Comparison of ENCODE assay signal across 8 mouse cellular contexts in genomic region chr2:127729671-127730070, GRCm38 (mm10). TPM values are rescaled to one million over a fixed set of nuclear protein-coding genes. Genes with fewer than 3 reads are reported as not detected.
DNase-seq lines count a peak whose midpoint lies in the region; ATAC-seq lines count a peak whose summit lies in the region.

Gene Mall (minus strand): TSS chr2:127729932.

- peak within 1 kb of the TSS; percentile 19; the same call in 1 of the 2 replicates for H3K4me3 ChIP-seq in kidney, embryonic 14.5 days (ENCODE audit: low read length)
- no peak within 1 kb of the TSS for H3K4me3 ChIP-seq in forebrain, embryonic 14.5 days (ENCODE audit: low read depth, low read length)
- peak within 1 kb of the TSS; percentile 45 for H3K4me3 ChIP-seq in intestine, embryonic 16.5 days (ENCODE audit: low read length)
- H3K4me3 ChIP-seq in midbrain, embryonic 13.5 days (replicated peaks), result peak within 1 kb of the TSS; percentile 9; the same call in 1 of the 2 replicates

- peak within 1 kb of the TSS; percentile 38 for H3K4me2 ChIP-seq in kidney, embryonic 14.5 days (replicated peaks; ENCODE audit: low read depth, low read length)
- peak within 1 kb of the TSS; percentile 23; the same call in 1 of the 2 replicates for H3K4me2 ChIP-seq in forebrain, embryonic 14.5 days (ENCODE audit: low read length)
- peak within 1 kb of the TSS; percentile 46 for H3K4me2 ChIP-seq in intestine, embryonic 16.5 days (ENCODE audit: low read depth, low read length)
- H3K4me2 ChIP-seq in midbrain, embryonic 13.5 days (replicated peaks), result peak within 1 kb of the TSS; percentile 36

- H3K9ac ChIP-seq in kidney, embryonic 14.5 days (ENCODE audit: low read depth, low read length), result peak within 1 kb of the TSS; percentile 44
- no peak within 1 kb of the TSS for H3K9ac ChIP-seq in forebrain, embryonic 14.5 days (ENCODE audit: low read length)
- H3K9ac ChIP-seq in intestine, embryonic 16.5 days (ENCODE audit: low read depth, low read length), result peak within 1 kb of the TSS; percentile 63
- H3K9ac ChIP-seq in midbrain, embryonic 13.5 days (replicated peaks), result no peak within 1 kb of the TSS

- peak within 1 kb of the TSS; percentile 19; the same call in 1 of the 2 replicates for H3K27ac ChIP-seq in kidney, embryonic 14.5 days (ENCODE audit: low read depth, low read length)
- no peak within 1 kb of the TSS for H3K27ac ChIP-seq in forebrain, embryonic 14.5 days (ENCODE audit: low read depth, low read length)
- H3K27ac ChIP-seq in intestine, embryonic 16.5 days (ENCODE audit: low read length), result peak within 1 kb of the TSS; percentile 85
- no peak within 1 kb of the TSS for H3K27ac ChIP-seq in midbrain, embryonic 13.5 days

- intact Hi-C loops in left cerebral cortex, postnatal 4 days (cut with DNase I), result no loop called here

- WGBS in kidney, embryonic 14.5 days, result under 1% methylated on average over 26 of the region's 26 CpGs
- under 1% methylated on average over 26 of the region's 26 CpGs for WGBS in forebrain, embryonic 14.5 days
- WGBS in intestine, embryonic 16.5 days, result 1% methylated on average over 26 of the region's 26 CpGs
- under 1% methylated on average over 26 of the region's 26 CpGs for WGBS in midbrain, embryonic 13.5 days

- H3K27me3 ChIP-seq in kidney, embryonic 14.5 days (ENCODE audit: control insufficient read depth, insufficient read depth, low read length), result peaks cover 2% of the 10 kb centered on the region; the same call in 1 of the 2 replicates
- H3K27me3 ChIP-seq in forebrain, embryonic 14.5 days (replicated peaks; ENCODE audit: control insufficient read depth, insufficient read depth, low read length), result no peaks in the 10 kb centered on the region; the same call in 1 of the 2 replicates
- no peaks in the 10 kb centered on the region; the same call in 1 of the 2 replicates for H3K27me3 ChIP-seq in intestine, embryonic 16.5 days (replicated peaks; ENCODE audit: control insufficient read depth, insufficient read depth, low read length)
- peaks cover 26% of the 10 kb centered on the region for H3K27me3 ChIP-seq in midbrain, embryonic 13.5 days

- H3K9me3 ChIP-seq in kidney, embryonic 14.5 days (ENCODE audit: control insufficient read depth, low read length), result no peaks in the 10 kb centered on the region
- no peaks in the 10 kb centered on the region for H3K9me3 ChIP-seq in forebrain, embryonic 14.5 days (replicated peaks; ENCODE audit: control insufficient read depth, low read length)
- no peaks in the 10 kb centered on the region for H3K9me3 ChIP-seq in intestine, embryonic 16.5 days (ENCODE audit: control insufficient read depth, low read length)
- H3K9me3 ChIP-seq in midbrain, embryonic 13.5 days, result no peaks in the 10 kb centered on the region

- no peak for ATAC-seq in kidney, embryonic 14.5 days (ENCODE audit: low FRiP score, low TSS enrichment)
- ATAC-seq in forebrain, embryonic 14.5 days, result no peak
- peak; percentile 70 for ATAC-seq in intestine, embryonic 16.5 days
- no peak for ATAC-seq in midbrain, embryonic 13.5 days

- no peaks in the 10 kb centered on the region; the same call in 1 of the 2 replicates for H3K4me1 ChIP-seq in kidney, embryonic 14.5 days (ENCODE audit: control insufficient read depth, insufficient read depth, low read length)
- H3K4me1 ChIP-seq in forebrain, embryonic 14.5 days (ENCODE audit: control insufficient read depth, insufficient read depth, low read length), result no peaks in the 10 kb centered on the region
- H3K4me1 ChIP-seq in intestine, embryonic 16.5 days (ENCODE audit: control insufficient read depth, insufficient read depth, low read length), result peaks cover 5% of the 10 kb centered on the region; the same call in 1 of the 2 replicates
- peaks cover 7% of the 10 kb centered on the region for H3K4me1 ChIP-seq in midbrain, embryonic 13.5 days (replicated peaks)

- DNase-seq in kidney, adult 11 months, result no peak
- no peak for DNase-seq in forebrain, embryonic 14.5 days (ENCODE audit: low spot score)
- DNase-seq in left cerebral cortex, postnatal 4 days, result no peak
- DNase-seq in urinary bladder, adult 2 months (ENCODE audit: low spot score), result no peak
- no peak for DNase-seq in cerebellum, postnatal 25 days

- no peaks in the 10 kb centered on the region for H3K36me3 ChIP-seq in kidney, embryonic 14.5 days (ENCODE audit: control insufficient read depth, insufficient read depth, low read length)
- no peaks in the 10 kb centered on the region for H3K36me3 ChIP-seq in forebrain, embryonic 14.5 days (ENCODE audit: control insufficient read depth, insufficient read depth, low read length)
- no peaks in the 10 kb centered on the region for H3K36me3 ChIP-seq in intestine, embryonic 16.5 days (ENCODE audit: control insufficient read depth, insufficient read depth, low read length)
- H3K36me3 ChIP-seq in midbrain, embryonic 13.5 days, result no peaks in the 10 kb centered on the region

RNA-seq across cellular contexts. Expression of gene Mall, which starts in this region (rescaled TPM):
- polyA plus RNA-seq in kidney, embryonic 14.5 days (2014; fragmentation: Nextera tagmentation; extraction: Ambion mirVana), result 1.2 and 2.3 TPM in 2 replicates
- 0.71 and 1.0 TPM in 2 replicates for polyA plus RNA-seq in forebrain, embryonic 14.5 days (2014; fragmentation: Nextera tagmentation; extraction: Ambion mirVana)
- 41.8 and 55.2 TPM in 2 replicates for polyA plus RNA-seq in intestine, embryonic 16.5 days (2015; fragmentation: Nextera tagmentation; extraction: Ambion mirVana)
- polyA plus RNA-seq in midbrain, embryonic 13.5 days (2015; fragmentation: Nextera tagmentation; extraction: Ambion mirVana), result 0.61 and 0.82 TPM in 2 replicates
- total RNA-seq in left cerebral cortex, postnatal 4 days (2021), result under 1 TPM; 0.62 to 0.80 TPM
- polyA plus RNA-seq in urinary bladder, adult 2 months (2012; rRNA removed), result 5.3 and 5.4 TPM in 2 replicates

Comparison
In these comparisons a context has a peak if more than half of its experiments do, and no peak if none do; other contexts are left out.
1. H3K27ac ChIP-seq: peak in kidney, embryonic 14.5 days (single experiment) and intestine, embryonic 16.5 days (single experiment); none in forebrain, embryonic 14.5 days (single experiment) and midbrain, embryonic 13.5 days (single experiment).
2. H3K9ac ChIP-seq: peak in kidney, embryonic 14.5 days (single experiment) and intestine, embryonic 16.5 days (single experiment); none in forebrain, embryonic 14.5 days (single experiment) and midbrain, embryonic 13.5 days (single experiment).
3. Peak in every context shown above with its lines, with median percentiles within 50 percentile points of each other: H3K4me2 ChIP-seq.